Mouse (Mus musculus) c-Kit-negative CD71-positive TER-119-positive erythroid progenitor cells, embryonic 14.5 days (primary cell): Measurements from ENCODE around the gene Mospd2.

Experiments
- DNase-seq: peaks from one replicate; pipeline ENCODE4 v3.0.0-alpha.2; 2013; ENCODE audit warnings: low read depth, low spot score

Mospd2 gene

DNA sequence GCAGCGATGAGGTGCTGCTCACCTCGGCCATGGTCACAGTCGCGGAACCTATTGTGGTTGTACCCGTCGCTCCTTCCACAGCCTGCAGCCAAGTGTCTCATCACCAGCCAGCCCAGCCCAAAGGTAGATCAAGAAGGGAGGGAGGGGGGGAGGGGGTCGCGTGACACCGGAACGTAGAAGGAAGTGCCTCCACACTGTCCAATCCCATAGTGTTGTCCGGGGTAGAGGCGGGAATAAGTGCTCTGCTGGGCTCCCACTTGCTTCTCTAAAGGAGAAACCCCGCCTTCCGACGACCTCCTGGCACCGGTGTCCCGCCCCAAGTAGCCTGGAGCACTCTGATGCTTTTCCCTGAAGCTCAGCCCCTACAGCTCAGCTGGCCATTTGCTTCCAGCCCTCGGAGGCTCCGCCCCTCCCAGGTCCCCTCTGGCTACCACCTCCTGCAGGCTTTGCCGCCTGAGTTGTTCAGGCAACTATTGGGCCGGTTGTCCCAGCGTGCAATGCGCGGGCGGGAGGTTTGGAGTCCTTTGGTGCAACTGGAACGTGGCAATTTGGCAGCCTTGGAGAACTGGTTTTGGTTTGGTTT is at the start of gene Mospd2, which contains the start of gene Fancb:
Mospd2 (minus strand) TSS at position 183 of the 583 bp plus-strand sequence.
Fancb (plus strand) TSS at position 400 of the 583 bp plus-strand sequence.
- DNase-seq, result peak; percentile 61

DNA sequence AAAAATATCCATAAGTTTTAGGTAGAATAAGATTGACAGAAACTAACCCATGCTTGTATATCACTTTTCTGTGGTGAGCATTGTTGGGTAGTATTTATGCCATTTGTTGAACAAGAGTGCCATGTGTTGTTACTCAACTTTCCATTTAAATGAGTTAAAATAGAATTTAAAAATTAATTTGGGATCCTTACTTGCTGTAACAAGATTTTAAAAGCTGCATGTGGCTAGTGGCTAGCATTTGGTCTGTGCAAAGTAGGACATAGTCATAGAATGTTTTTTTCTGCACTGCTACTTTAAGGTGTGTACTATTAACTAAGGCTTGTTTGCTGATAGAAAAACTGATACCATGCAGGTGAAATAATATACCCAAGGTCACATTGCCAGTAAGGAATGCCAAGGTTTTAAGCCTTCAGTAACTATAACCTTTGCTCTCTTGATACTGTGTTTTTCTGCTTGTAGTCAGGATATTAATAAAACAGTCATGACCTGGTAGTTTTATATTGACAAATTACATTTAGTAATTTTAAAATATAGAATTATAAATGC is 24.7 kb upstream of the Mospd2 start, which contains the start of gene Gm17604:
Gm17604 (minus strand) TSS at position 51 of the 546 bp plus-strand sequence.
- DNase-seq, result no peak

DNA sequence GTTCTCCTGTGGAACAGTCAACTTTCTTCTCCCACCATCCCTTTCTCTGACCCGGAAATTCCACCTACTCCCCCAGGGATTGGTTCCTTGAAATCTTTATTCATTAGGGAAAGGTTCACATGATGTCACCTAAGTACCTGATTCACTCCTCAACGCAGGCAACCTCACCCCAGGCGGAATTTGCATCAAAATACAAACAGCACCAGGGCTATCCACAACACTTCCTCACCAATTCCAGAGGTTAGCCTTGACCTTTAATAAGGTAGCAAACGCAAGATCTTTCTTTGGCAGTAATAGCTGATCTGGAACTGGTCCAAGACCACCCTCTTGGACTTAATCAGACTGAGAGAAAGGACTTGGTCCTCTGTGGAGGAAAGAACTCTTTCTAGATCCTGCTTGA is 23.0 kb upstream of the Mospd2 start:
- no peak for DNase-seq

DNA sequence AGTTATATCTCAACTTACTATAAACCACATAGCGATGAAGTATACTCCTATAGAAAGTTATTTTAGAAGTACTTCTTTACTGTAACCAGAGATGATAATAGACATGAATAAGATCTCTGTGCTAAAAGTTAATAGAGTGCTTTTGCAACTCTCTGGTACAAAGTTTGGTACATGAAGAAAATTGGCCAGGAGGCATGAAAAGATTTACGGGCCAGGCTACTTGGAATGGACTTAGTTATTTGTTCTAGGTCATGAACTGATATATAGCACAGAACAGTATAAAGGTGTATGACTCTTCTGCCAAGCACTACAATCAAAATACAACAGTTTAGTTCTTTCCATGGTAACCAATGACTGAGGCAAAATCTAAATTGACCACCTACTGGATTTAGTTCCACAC is 1.3 kb downstream of the Mospd2 start:
- no peak for DNase-seq

DNA sequence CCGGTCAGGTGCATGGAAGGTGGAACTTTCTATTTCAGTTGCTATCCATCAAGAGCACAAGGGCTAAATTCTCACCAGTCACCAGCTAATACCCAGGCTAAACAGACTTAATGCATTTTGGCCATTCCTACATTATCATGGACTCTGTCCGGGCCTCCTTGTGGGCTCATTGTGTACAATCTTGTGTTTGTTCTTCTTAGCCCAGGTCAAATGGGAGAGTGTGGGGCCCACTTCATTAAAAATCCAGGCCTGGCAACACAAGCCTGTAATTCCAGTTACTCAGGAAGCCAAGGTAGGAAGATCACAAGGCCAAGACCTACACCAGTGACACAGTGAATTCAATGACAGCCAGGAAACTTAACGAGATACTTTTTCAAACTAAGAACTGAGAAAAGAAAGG is 9.0 kb downstream of the Mospd2 start:
- no peak for DNase-seq

DNA sequence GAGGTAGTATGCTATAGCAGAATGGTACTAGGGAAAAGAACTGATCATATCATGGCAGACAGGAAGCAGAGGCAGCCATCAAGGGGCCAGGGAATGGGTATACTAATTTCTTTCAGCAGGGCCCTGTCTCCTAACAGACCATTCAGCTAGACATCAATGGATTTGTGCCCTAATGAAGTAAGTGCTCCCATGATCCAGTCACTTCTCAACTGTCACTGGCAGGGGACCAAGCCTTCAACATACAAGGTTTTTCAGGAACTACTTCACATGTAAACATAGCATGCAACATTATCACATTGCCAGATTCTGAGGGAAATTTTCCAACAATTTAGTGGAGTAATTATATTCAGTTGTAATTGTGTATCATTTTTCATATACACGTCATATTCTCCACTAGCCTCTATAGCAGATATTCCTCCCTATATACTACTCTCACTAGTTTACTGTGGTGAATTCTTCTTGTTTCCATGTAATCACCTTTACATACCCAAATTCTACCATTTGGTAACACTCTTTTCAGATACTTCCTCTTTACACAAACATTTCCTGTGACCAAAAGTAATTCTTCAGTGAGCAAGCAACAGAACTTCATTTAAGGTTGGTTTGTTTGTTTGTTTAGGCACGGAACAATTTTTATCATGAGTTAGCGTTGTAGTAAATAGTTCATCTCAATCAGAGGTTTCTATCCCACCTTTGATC is 14.3 kb downstream of the Mospd2 start:
- no peak for DNase-seq

DNA sequence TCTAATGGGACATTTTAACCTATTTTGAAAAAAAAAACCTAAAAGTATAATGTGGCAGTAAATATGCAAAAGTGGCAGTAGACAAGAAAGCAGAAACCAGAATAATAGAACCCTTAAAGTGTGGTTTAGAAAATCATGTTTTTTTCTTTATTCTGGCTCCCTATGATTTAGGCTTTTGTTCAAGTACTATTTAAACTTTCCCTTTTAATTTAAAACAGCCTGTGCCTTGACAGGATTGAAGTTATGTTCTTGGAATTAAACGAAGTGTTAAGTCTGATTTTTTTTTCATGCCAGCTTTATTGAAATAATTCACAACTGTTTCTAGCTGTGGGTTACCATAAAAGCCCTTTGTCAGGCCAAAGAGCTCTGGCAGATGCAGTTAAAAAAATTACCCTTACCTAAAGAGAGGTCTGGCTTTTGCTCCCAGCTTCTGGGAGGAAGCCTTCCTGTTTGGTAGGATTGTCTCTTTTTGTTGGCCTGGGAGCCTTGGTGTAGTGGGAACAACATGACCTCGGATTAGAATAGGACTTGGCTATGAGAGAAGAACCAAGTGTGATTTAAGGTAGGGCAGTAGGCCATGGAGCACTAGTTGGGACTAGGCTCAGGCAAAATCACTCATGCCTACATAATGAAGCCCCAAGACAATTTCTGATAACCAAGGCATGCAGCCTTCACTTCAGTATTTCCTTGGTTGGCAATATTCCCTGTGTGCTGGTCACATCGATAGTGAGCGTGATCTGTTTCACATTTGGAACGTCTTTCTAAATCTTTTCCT is 27.4 kb downstream of the Mospd2 start:
- DNase-seq, result no peak

DNA sequence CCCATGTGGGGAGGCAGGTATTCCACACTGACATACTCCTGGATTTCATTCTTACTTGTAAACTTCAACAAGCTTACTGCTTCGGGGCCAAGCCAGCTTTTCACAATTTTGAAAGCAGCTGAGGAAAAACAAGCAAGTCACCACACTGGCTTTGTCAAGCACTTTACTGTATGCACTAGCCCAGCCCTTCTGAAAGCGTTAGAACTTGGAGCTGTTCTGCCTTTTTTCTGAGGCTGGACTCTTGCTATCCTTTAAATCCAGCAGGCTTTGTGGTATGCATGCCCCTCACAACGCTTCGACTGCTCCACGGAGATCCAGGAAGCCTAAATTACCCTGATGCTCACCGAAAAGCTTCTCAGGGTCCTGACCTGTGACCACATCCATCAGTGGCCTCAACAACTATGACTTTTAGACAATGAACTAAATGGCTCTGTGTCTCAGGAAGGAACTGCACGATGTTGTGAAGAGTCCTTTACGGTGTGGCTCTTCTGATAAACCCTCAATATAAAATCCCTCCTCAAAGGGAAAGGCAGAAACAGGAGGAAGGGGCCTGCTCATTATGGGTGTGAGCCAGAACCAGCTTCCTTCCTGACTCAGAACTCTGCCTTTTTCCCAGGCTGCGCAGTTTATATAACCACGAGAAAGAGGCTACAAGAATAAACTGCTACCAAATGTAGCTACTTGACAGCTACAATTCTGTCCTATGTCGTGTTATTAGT is 28.2 kb downstream of the Mospd2 start:
- DNase-seq, result no peak

DNA sequence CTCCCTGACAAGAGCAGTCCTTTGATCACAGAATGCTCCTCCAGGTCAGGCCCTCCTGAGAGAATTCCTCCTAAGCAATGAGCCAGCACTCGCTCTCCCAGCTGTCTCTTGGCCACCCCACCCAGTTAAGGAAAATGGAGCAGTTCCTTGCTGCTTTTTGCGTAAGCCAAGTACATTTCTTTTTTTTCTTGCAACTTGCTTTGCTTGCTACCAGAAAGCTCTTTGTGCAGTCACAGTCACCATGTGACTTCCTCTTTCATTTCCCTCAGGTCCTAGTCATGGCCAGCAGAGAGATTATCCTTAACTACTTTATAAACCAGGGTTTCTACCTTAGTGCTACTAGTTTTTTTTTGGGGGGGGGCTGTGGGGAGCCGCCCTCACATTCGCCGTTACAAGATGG is 38.6 kb downstream of the Mospd2 start:
- no peak for DNase-seq

DNA sequence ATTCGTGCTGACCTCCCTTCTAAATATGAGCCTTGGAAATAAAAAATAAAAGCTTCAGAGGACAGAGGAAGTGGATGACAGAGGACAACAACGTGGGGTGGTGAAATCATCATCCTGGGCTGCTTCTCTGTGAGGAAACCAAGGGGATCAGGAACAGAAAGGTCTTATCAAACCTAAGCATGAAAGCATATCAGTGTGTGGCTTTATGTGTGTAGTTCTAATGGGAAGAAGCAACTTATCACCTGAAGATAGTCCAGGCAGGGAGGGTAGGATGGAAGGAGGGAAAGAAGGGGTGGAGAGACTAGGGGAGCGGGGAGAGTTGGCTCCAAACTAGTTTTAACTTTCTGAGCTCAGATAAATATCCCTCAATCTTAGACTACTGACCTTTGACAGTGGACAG is 67.2 kb downstream of the Mospd2 start:
- no peak for DNase-seq

DNA sequence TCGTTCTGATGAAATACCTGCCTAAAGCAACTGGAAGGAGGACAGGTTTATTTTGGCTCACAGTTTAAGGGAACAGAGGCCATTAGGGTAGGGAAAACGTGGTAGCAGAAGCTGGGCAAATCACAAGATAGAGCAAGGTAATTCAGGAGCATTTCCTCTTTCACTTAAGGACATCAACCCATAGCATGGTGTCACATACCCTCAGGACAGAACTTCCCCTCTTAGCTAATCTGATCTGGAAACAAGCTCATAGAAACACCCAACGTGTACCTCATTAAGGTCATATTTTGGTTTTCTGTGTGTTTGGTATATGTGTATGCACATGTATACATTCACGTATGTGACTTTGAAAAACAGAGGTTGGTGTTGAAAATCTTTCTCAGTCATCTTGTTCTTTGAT is 68.0 kb downstream of the Mospd2 start:
- no peak for DNase-seq

DNA sequence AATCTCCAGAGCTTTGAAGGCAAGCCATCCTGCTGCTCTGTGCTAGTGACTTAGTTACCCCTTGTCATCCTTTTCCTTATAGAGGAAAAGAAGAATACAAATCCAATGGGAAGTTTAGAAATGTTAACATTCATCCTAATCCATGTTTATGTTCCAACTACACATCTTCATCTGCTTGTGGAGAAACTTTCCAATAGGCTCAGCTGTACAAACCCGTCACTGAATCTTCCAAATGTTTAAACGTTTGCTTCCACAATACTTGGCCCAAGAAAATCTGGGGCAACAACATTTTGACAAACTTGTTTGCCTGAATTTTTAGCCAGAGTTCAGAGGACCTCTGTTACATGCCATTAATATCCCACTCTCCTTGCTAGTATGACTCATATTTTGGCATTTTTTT is 78.3 kb downstream of the Mospd2 start:
- no peak for DNase-seq

DNA sequence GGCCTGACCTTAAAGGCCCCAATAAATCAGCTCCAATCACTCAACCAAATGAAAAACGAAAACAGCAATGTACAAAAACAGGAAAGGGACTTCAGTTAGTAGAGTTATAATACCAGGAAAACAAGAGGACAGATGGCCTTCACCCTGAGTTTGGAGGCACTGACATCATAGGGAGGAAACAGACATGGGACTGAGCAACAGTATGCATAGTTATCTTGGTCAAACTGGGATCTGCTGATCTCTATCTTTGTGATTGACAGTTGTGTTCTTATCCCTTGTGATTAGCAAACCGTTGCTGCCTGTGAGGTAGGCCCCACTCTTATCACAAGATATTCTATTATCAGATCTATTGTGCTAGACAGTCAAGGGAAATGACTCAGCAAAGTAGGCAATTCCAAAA is 80.4 kb downstream of the Mospd2 start:
- no peak for DNase-seq

DNA sequence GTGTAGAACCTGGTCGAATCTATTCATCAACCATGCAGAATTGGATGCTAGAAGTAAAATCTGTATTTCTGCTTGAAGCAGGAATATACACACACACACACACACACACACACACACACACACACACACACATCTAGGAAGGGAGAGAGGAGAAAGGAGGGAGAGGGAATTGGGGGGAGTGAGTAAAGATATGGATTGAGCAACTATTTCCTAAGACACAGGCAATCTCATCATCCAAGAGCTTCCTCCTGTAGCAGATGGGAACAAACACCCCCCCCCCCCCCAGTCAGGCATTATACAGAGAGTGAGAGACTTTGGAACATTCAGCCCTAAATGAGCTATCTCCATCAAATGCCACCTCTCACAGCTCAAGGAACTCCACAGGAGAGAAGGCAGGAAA is 93.9 kb downstream of the Mospd2 start:
- no peak for DNase-seq
